Comparison of ENCODE assay signal across 12 mouse cellular contexts in the genomic region with DNA sequence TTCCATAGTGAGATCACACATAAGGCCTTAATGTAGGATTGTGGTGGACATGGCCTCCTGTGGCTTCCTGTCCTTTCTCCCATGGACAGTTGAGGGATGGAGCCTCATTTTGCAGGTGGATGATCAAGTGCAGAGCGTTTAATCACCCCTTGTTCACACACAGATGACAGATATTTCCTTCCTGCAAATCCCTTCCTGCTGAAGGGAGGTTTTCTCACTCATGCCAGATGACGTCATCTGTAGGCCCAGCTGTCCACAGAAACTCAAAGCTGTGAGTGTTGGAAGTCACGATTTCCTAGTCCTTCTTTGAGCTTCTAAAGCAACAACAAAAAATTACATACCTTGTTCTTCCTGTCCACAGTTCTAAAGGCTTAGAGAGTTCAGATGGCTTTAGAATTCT.
DNase-seq lines count a peak whose midpoint lies in the region; ATAC-seq and TF ChIP-seq lines count a peak whose summit lies in the region.
"Had no signal": no experiment of that assay in that cellular context is flagged by ENCODE, and none has a peak within 500 bp of the region (broad histone marks: within the 10 kb centered on the region; RNA-seq: fewer than 3 reads in every experiment).

No protein-coding gene starts in this region.

- no peak overlapping the region for H3K27ac ChIP-seq in hindbrain, postnatal 0 days
- H3K27ac ChIP-seq in hindbrain, embryonic 14.5 days, result no peak overlapping the region
- H3K27ac ChIP-seq in liver, embryonic 11.5 days (ENCODE audit: low read depth, low read length), result no peak overlapping the region
- H3K27ac ChIP-seq: intestine, embryonic 15.5 days had no signal

- no peaks in the 10 kb centered on the region for H3K36me3 ChIP-seq in hindbrain, postnatal 0 days (ENCODE audit: insufficient read depth, low read length)
- H3K36me3 ChIP-seq in hindbrain, embryonic 14.5 days (replicated peaks; ENCODE audit: control insufficient read depth, insufficient read depth), result no peaks in the 10 kb centered on the region
- no peaks in the 10 kb centered on the region for H3K36me3 ChIP-seq in liver, embryonic 11.5 days (ENCODE audit: control insufficient read depth, insufficient read depth, low read length)
- H3K36me3 ChIP-seq: intestine, embryonic 15.5 days had no signal

- TF ChIP-seq CTCF in hindbrain, postnatal 0 days (IDR thresholded peaks at IDR 0.05; ENCODE audit: low read depth), result no peak

- intact Hi-C loops in left cerebral cortex, postnatal 25 days (cut with DNase I), result loop anchor here (2.0 to 5.0 kb wide), 4 partner anchors 83 to 321 kb away; no protein-coding TSS in a partner anchor

- H3K4me2 ChIP-seq in hindbrain, postnatal 0 days (ENCODE audit: low read depth, low read length), result no peak overlapping the region
- H3K4me2 ChIP-seq in hindbrain, embryonic 14.5 days (replicated peaks), result no peak overlapping the region
- no peak overlapping the region for H3K4me2 ChIP-seq in liver, embryonic 11.5 days
- H3K4me2 ChIP-seq: intestine, embryonic 15.5 days had no signal

- 51% methylated on average over 3 of the region's 3 CpGs for WGBS in hindbrain, postnatal 0 days
- 73% methylated on average over 3 of the region's 3 CpGs for whole genome bisulfite sequencing in hindbrain, embryonic 14.5 days
- whole genome bisulfite sequencing in liver, embryonic 11.5 days, result 38% methylated on average over 3 of the region's 3 CpGs

- no peaks in the 10 kb centered on the region for H3K9me3 ChIP-seq in hindbrain, postnatal 0 days (ENCODE audit: low read length)
- no peaks in the 10 kb centered on the region for H3K9me3 ChIP-seq in hindbrain, embryonic 14.5 days (ENCODE audit: control insufficient read depth, low read length)
- no peaks in the 10 kb centered on the region for H3K9me3 ChIP-seq in liver, embryonic 11.5 days (ENCODE audit: control insufficient read depth, low read length)
- H3K9me3 ChIP-seq: intestine, embryonic 15.5 days; megakaryocyte, embryonic 14.5 days had no signal

- no peak overlapping the region for H3K4me3 ChIP-seq in hindbrain, postnatal 0 days (ENCODE audit: low read length)
- no peak overlapping the region for H3K4me3 ChIP-seq in hindbrain, embryonic 14.5 days (replicated peaks; ENCODE audit: low read length)
- no peak overlapping the region for H3K4me3 ChIP-seq in liver, embryonic 11.5 days (ENCODE audit: low read depth, low read length)
- H3K4me3 ChIP-seq: intestine, embryonic 15.5 days; megakaryocyte, embryonic 14.5 days had no signal

- ATAC-seq in hindbrain, postnatal 0 days, result no peak
- no peak for ATAC-seq in hindbrain, embryonic 14.5 days (ENCODE audit: low FRiP score)
- ATAC-seq in liver, embryonic 11.5 days (replicated peaks; ENCODE audit: low FRiP score), result no peak
- ATAC-seq: activated CD4-positive, CD25-positive, alpha-beta regulatory T cell, adult 4 months; intestine, embryonic 15.5 days; liver, postnatal 0 days had no signal

- H3K4me1 ChIP-seq in hindbrain, postnatal 0 days (ENCODE audit: insufficient read depth, low read length), result no peaks in the 10 kb centered on the region
- H3K4me1 ChIP-seq in hindbrain, embryonic 14.5 days (replicated peaks; ENCODE audit: control insufficient read depth, insufficient read depth, low read length), result no peaks in the 10 kb centered on the region
- no peaks in the 10 kb centered on the region for H3K4me1 ChIP-seq in liver, embryonic 11.5 days (replicated peaks; ENCODE audit: control insufficient read depth, insufficient read depth, low read length)
- H3K4me1 ChIP-seq: intestine, embryonic 15.5 days; megakaryocyte, embryonic 14.5 days had no signal

- H3K9ac ChIP-seq in hindbrain, postnatal 0 days (replicated peaks; ENCODE audit: low read length), result no peak overlapping the region
- H3K9ac ChIP-seq in hindbrain, embryonic 14.5 days, result no peak overlapping the region
- H3K9ac ChIP-seq in liver, embryonic 11.5 days (ENCODE audit: low read depth, low read length), result no peak overlapping the region
- H3K9ac ChIP-seq: intestine, embryonic 15.5 days; liver, postnatal 0 days had no signal

- H3K27me3 ChIP-seq in hindbrain, postnatal 0 days (ENCODE audit: insufficient read depth, low read length), result no peaks in the 10 kb centered on the region
- H3K27me3 ChIP-seq in hindbrain, embryonic 14.5 days (ENCODE audit: control insufficient read depth, insufficient read depth, low read length), result no peaks in the 10 kb centered on the region
- H3K27me3 ChIP-seq in liver, embryonic 11.5 days (replicated peaks; ENCODE audit: control insufficient read depth, insufficient read depth, low read length), result no peaks in the 10 kb centered on the region
- H3K27me3 ChIP-seq: intestine, embryonic 15.5 days; megakaryocyte, embryonic 14.5 days had no signal

- DNase-seq in hindbrain, postnatal 0 days (ENCODE audit: low spot score), result peak; percentile 23
- DNase-seq in hindbrain, embryonic 14.5 days (ENCODE audit: low spot score), result no peak
- DNase-seq in brain, adult 2 months (ENCODE audit: low read depth, low spot score), result peak; percentile 91
- peak; percentile 53 for DNase-seq in cerebellum, adult 9-11 months
- DNase-seq in left cerebral cortex, postnatal 25 days (ENCODE audit: low spot score in 2 of 2), result peak; percentile 45 to 87
- no peak for DNase-seq in gastrocnemius, postnatal 10 days
- DNase-seq in liver, embryonic 11.5 days (ENCODE audit: low spot score), result no peak
- DNase-seq in kidney, adult 11 months, result no peak
- DNase-seq: liver, postnatal 0 days had no signal

Comparison
In these comparisons a context has a peak if more than half of its experiments do, and no peak if none do; other contexts are left out.
1. DNase-seq: peak in hindbrain, postnatal 0 days (single experiment), brain, adult 2 months (single experiment), cerebellum, adult 9-11 months (single experiment) and left cerebral cortex, postnatal 25 days (2 of 2); none in hindbrain, embryonic 14.5 days (single experiment), gastrocnemius, postnatal 10 days (single experiment), liver, embryonic 11.5 days (single experiment) and kidney, adult 11 months (single experiment).